Comparison of ENCODE assay signal across 9 mouse cellular contexts in genomic region chr8:95429945-95430344, GRCm38 (mm10). TPM values are rescaled to one million over a fixed set of nuclear protein-coding genes. Genes with fewer than 3 reads are reported as not detected.
DNase-seq lines count a peak whose midpoint lies in the region; ATAC-seq and TF ChIP-seq lines count a peak whose summit lies in the region.
"Had no signal": no experiment of that assay in that cellular context is flagged by ENCODE, and none has a peak within 500 bp of the region (broad histone marks: within the 10 kb centered on the region; RNA-seq: fewer than 3 reads in every experiment).

No protein-coding gene starts in this region.

- 4% methylated on average over 3 of the region's 3 CpGs for WGBS in forebrain, embryonic 15.5 days
- 29% methylated on average over 3 of the region's 3 CpGs for WGBS in hindbrain, embryonic 10.5 days
- WGBS in midbrain, embryonic 13.5 days = 3% methylated on average over 3 of the region's 3 CpGs

- peak; percentile 94 for DNase-seq in brain, embryonic 14.5 days (ENCODE audit: low read depth)
- DNase-seq in hindbrain, embryonic 10.5 days (ENCODE audit: low spot score) = peak; percentile 38
- peak; percentile 67 for DNase-seq in layer of hippocampus, adult 2 months (ENCODE audit: low spot score in 2 of 2)
- DNase-seq in yolk sac, embryonic 10.5 days (ENCODE audit: low spot score) = peak; percentile 28
- DNase-seq in spleen, postnatal 10 days (ENCODE audit: low spot score in 2 of 2) = no peak

- H3K27me3 ChIP-seq in ES-Bruce4 (ENCODE audit: control insufficient read depth, insufficient read depth, low read length, poor library complexity, severe bottlenecking) = no peaks in the 10 kb centered on the region
- H3K27me3 ChIP-seq in forebrain, embryonic 15.5 days = no peaks in the 10 kb centered on the region
- H3K27me3 ChIP-seq in hindbrain, embryonic 10.5 days (ENCODE audit: insufficient read depth, poor library complexity, severe bottlenecking) = no peaks in the 10 kb centered on the region
- H3K27me3 ChIP-seq in midbrain, embryonic 13.5 days = no peaks in the 10 kb centered on the region
- H3K27me3 ChIP-seq: liver, embryonic 15.5 days had no signal

- no peaks in the 10 kb centered on the region for H3K9me3 ChIP-seq in ES-Bruce4 (replicated peaks; ENCODE audit: control insufficient read depth, insufficient read depth, low read length, poor library complexity, severe bottlenecking)
- H3K9me3 ChIP-seq in forebrain, embryonic 15.5 days = no peaks in the 10 kb centered on the region
- no peaks in the 10 kb centered on the region for H3K9me3 ChIP-seq in hindbrain, embryonic 10.5 days
- no peaks in the 10 kb centered on the region for H3K9me3 ChIP-seq in midbrain, embryonic 13.5 days
- H3K9me3 ChIP-seq: liver, embryonic 15.5 days had no signal

- TF ChIP-seq EP300 in ES-Bruce4 (IDR thresholded peaks at IDR 0.05; ENCODE audit: insufficient read depth, low read depth, low read length) = no peak

- H3K36me3 ChIP-seq in ES-Bruce4 (ENCODE audit: control insufficient read depth, insufficient read depth, low read length, poor library complexity, severe bottlenecking) = peaks cover 4% of the 10 kb centered on the region
- no peaks in the 10 kb centered on the region for H3K36me3 ChIP-seq in forebrain, embryonic 15.5 days
- H3K36me3 ChIP-seq in hindbrain, embryonic 10.5 days = 0 out of 2 replicates have a peak, but pooled peaks cover 3% of the 10 kb centered on the region
- no peaks in the 10 kb centered on the region for H3K36me3 ChIP-seq in midbrain, embryonic 13.5 days
- H3K36me3 ChIP-seq: liver, embryonic 15.5 days had no signal

- peak overlapping the region; percentile 15; the same call in 1 of the 2 replicates for H3K4me2 ChIP-seq in forebrain, embryonic 15.5 days (replicated peaks)
- peak overlapping the region; percentile 42 for H3K4me2 ChIP-seq in midbrain, embryonic 13.5 days (replicated peaks)
- H3K4me2 ChIP-seq: liver, embryonic 15.5 days had no signal

- TF ChIP-seq CTCF in ES-Bruce4 (IDR thresholded peaks at IDR 0.05; ENCODE audit: low read depth, low read length) = peak; percentile 10
- peak; percentile 39; the same call in 1 of the 2 replicates for TF ChIP-seq CTCF in brain, embryonic 14.5 days (IDR thresholded peaks at IDR 0.05; ENCODE audit: borderline replicate concordance, extremely low read depth, insufficient read depth, insufficient read length)
- TF ChIP-seq CTCF in layer of hippocampus, adult 2 months (conservative IDR thresholded peaks at IDR 0.05) = peak; percentile 66

- peaks cover 2% of the 10 kb centered on the region for H3K4me1 ChIP-seq in ES-Bruce4 (ENCODE audit: control insufficient read depth, insufficient read depth, low read length)
- H3K4me1 ChIP-seq in forebrain, embryonic 15.5 days = peaks cover 80% of the 10 kb centered on the region
- peaks cover 75% of the 10 kb centered on the region for H3K4me1 ChIP-seq in hindbrain, embryonic 10.5 days (replicated peaks)
- peaks cover 85% of the 10 kb centered on the region for H3K4me1 ChIP-seq in midbrain, embryonic 13.5 days (replicated peaks)

- TF ChIP-seq POLR2A in ES-Bruce4 (IDR thresholded peaks at IDR 0.05; ENCODE audit: insufficient read depth, low read length) = no peak
- no peak for TF ChIP-seq POLR2A in brain, embryonic 14.5 days (IDR thresholded peaks at IDR 0.05; ENCODE audit: borderline replicate concordance, extremely low read depth, insufficient read depth, insufficient read length, poor library complexity, severe bottlenecking)

- H3K4me3 ChIP-seq in ES-Bruce4 (ENCODE audit: low read depth, low read length) = no peak overlapping the region
- peak overlapping the region; percentile 1; the same call in 1 of the 2 replicates for H3K4me3 ChIP-seq in forebrain, embryonic 15.5 days
- peak overlapping the region; percentile 6; the same call in 1 of the 2 replicates for H3K4me3 ChIP-seq in hindbrain, embryonic 10.5 days
- peak overlapping the region; percentile 10; the same call in 1 of the 2 replicates for H3K4me3 ChIP-seq in layer of hippocampus, adult 2 months
- no peak overlapping the region; the same call in 1 of the 2 replicates for H3K4me3 ChIP-seq in midbrain, embryonic 13.5 days (replicated peaks)
- H3K4me3 ChIP-seq: liver, embryonic 15.5 days had no signal

- no peak overlapping the region for H3K27ac ChIP-seq in ES-Bruce4 (ENCODE audit: insufficient read depth, low read length)
- H3K27ac ChIP-seq in forebrain, embryonic 15.5 days (replicated peaks) = peak overlapping the region; percentile 74
- H3K27ac ChIP-seq in hindbrain, embryonic 10.5 days = peak overlapping the region; percentile 59
- H3K27ac ChIP-seq in layer of hippocampus, adult 2 months = peak overlapping the region; percentile 81
- H3K27ac ChIP-seq in midbrain, embryonic 13.5 days = peak overlapping the region; percentile 78
- H3K27ac ChIP-seq: liver, embryonic 15.5 days had no signal

- ATAC-seq in forebrain, embryonic 15.5 days (replicated peaks) = peak; percentile 39; the same call in 1 of the 2 replicates
- ATAC-seq in midbrain, embryonic 13.5 days = peak; percentile 59

- H3K9ac ChIP-seq in ES-Bruce4 (ENCODE audit: low read depth, poor library complexity, severe bottlenecking) = no peak overlapping the region
- H3K9ac ChIP-seq in forebrain, embryonic 15.5 days (replicated peaks) = 0 out of 2 replicates have a peak overlapping the region, but pooled peaks have one; percentile 14
- peak overlapping the region; percentile 17; the same call in 1 of the 2 replicates for H3K9ac ChIP-seq in midbrain, embryonic 13.5 days (replicated peaks)
- H3K9ac ChIP-seq: liver, embryonic 15.5 days had no signal

RNA-seq across cellular contexts. Expression of gene Cfap20, which starts 4.7 kb away (rescaled TPM):
- polyA plus RNA-seq in ES-Bruce4 (2011; ENCODE audit: insufficient read depth, insufficient read length, low read depth, missing spikeins) = 122 and 132 TPM in 2 replicates
- 100 and 150 TPM in 2 replicates for polyA plus RNA-seq in brain, embryonic 14.5 days (2012; rRNA removed)
- 131 and 141 TPM in 2 replicates for polyA plus RNA-seq in forebrain, embryonic 15.5 days (2015; fragmentation: Nextera tagmentation; extraction: Ambion mirVana)
- 135 and 146 TPM in 2 replicates for polyA plus RNA-seq in hindbrain, embryonic 10.5 days (2016; fragmentation: Nextera tagmentation; extraction: Ambion mirVana)
- 10 to 100 TPM; 53.8 to 59.9 TPM for total RNA-seq in layer of hippocampus, adult 2 months (2021)
- 130 and 135 TPM in 2 replicates for polyA plus RNA-seq in midbrain, embryonic 13.5 days (2015; fragmentation: Nextera tagmentation; extraction: Ambion mirVana)

RNA-seq across cellular contexts. Expression of gene Csnk2a2, which starts 59.9 kb away (rescaled TPM):
- 210 and 236 TPM in 2 replicates for polyA plus RNA-seq in ES-Bruce4 (2011; ENCODE audit: insufficient read depth, insufficient read length, low read depth, missing spikeins)
- polyA plus RNA-seq in brain, embryonic 14.5 days (2012; rRNA removed) = 43.8 and 51.8 TPM in 2 replicates
- polyA plus RNA-seq in forebrain, embryonic 15.5 days (2015; fragmentation: Nextera tagmentation; extraction: Ambion mirVana) = 9.8 and 10.6 TPM in 2 replicates
- polyA plus RNA-seq in hindbrain, embryonic 10.5 days (2016; fragmentation: Nextera tagmentation; extraction: Ambion mirVana) = 10.4 and 12.4 TPM in 2 replicates
- 10 to 100 TPM; 74.6 to 81.6 TPM for total RNA-seq in layer of hippocampus, adult 2 months (2021)
- 9.9 and 11.2 TPM in 2 replicates for polyA plus RNA-seq in midbrain, embryonic 13.5 days (2015; fragmentation: Nextera tagmentation; extraction: Ambion mirVana)

Comparison
In these comparisons a context has a peak if more than half of its experiments do, and no peak if none do; other contexts are left out.
1. H3K4me3 ChIP-seq: peak in forebrain, embryonic 15.5 days (single experiment), hindbrain, embryonic 10.5 days (single experiment) and layer of hippocampus, adult 2 months (single experiment); none in ES-Bruce4 (single experiment) and midbrain, embryonic 13.5 days (single experiment).
2. CTCF ChIP-seq: peak in every context shown above with its lines; median percentile 66 in layer of hippocampus, adult 2 months; 39 in brain, embryonic 14.5 days; 10 in ES-Bruce4.
3. DNase-seq: peak in brain, embryonic 14.5 days (single experiment), hindbrain, embryonic 10.5 days (single experiment), layer of hippocampus, adult 2 months (2 of 2) and yolk sac, embryonic 10.5 days (single experiment); none in spleen, postnatal 10 days (0 of 2).